Mouse (Mus musculus) stomach, embryonic 14.5 days (tissue): ENCODE measurements around the gene Prune2. TPM values are rescaled to one million over a fixed set of nuclear protein-coding genes. Genes with fewer than 3 reads are reported as not detected.

Experiments used
- ATAC-seq: fragments of 200-750 bp; cut with Nextera tagmentation; 2 replicates; pipeline ENCODE4 v1.8.0; 2017; ENCODE audit warnings: low read depth, moderate TSS enrichment; ENCODE audit not compliant: insufficient number of reproducible peaks, insufficient read depth, low FRiP score
- H3K27ac ChIP-seq: fragments of 300-500 bp; sonication (generic); 2 replicates; pipeline ENCODE4 v1.5.1; 2014; ENCODE audit warnings: mild to moderate bottlenecking, low read length, moderate library complexity, mixed read lengths
- H3K27me3 ChIP-seq: fragments of 300-500 bp; sonication (generic); 2 replicates; pipeline ENCODE4 v1.6.1; 2014; ENCODE audit warnings: low read length, control low read depth, mixed read lengths; ENCODE audit not compliant: control insufficient read depth, insufficient read depth
- H3K36me3 ChIP-seq: fragments of 300-500 bp; sonication (generic); 2 replicates; pipeline ENCODE4 v1.6.1; 2014; ENCODE audit warnings: mild to moderate bottlenecking, control low read depth, low read length, moderate library complexity, mixed read lengths; ENCODE audit not compliant: control insufficient read depth, insufficient read depth
- H3K4me1 ChIP-seq: fragments of 300-500 bp; sonication (generic); 2 replicates; pipeline ENCODE4 v1.6.1; 2014; ENCODE audit warnings: low read length, control low read depth, mixed read lengths; ENCODE audit not compliant: control insufficient read depth, insufficient read depth
- H3K4me2 ChIP-seq: fragments of 300-500 bp; sonication (generic); replicated peaks from 2 replicates; pipeline ENCODE4 v1.6.1; 2014; ENCODE audit warnings: low read depth, low read length, control low read depth
- H3K4me3 ChIP-seq: fragments of 300-500 bp; sonication (generic); 2 replicates; pipeline ENCODE4 v1.5.1; 2014; ENCODE audit warnings: low read depth, low read length, control low read depth
- H3K9ac ChIP-seq: fragments of 300-500 bp; sonication (generic); replicated peaks from 2 replicates; pipeline ENCODE4 v1.6.1; 2014; ENCODE audit warnings: low read depth, mild to moderate bottlenecking, control low read depth, low read length, moderate library complexity, mixed read lengths
- H3K9me3 ChIP-seq: fragments of 300-500 bp; sonication (generic); 2 replicates; pipeline ENCODE4 v1.6.1; 2016; ENCODE audit warnings: low read depth, low read length, control low read depth; ENCODE audit not compliant: control insufficient read depth
- WGBS: fragments of 180-500 bp; shearing (Covaris S2); extraction: QIAGEN DNeasy Blood & Tissue Kit; methylation state at CpG from one replicate; pipeline ENCODE4 v1.1.7; 2014; 5-methylcytosine and 5-hydroxymethylcytosine counted together
- polyA plus RNA-seq: library from polyadenylated mRNA; unstranded; fragments of >200 nt; fragmentation: Nextera tagmentation; extraction: Ambion mirVana; gene quantifications from 2 replicates; pipeline ENCODE4 v1.2.1, GENCODE M21; 2014

Prune2 gene
- polyA plus RNA-seq, 1 experiment from 2014 or later = 3.0 TPM

DNA sequence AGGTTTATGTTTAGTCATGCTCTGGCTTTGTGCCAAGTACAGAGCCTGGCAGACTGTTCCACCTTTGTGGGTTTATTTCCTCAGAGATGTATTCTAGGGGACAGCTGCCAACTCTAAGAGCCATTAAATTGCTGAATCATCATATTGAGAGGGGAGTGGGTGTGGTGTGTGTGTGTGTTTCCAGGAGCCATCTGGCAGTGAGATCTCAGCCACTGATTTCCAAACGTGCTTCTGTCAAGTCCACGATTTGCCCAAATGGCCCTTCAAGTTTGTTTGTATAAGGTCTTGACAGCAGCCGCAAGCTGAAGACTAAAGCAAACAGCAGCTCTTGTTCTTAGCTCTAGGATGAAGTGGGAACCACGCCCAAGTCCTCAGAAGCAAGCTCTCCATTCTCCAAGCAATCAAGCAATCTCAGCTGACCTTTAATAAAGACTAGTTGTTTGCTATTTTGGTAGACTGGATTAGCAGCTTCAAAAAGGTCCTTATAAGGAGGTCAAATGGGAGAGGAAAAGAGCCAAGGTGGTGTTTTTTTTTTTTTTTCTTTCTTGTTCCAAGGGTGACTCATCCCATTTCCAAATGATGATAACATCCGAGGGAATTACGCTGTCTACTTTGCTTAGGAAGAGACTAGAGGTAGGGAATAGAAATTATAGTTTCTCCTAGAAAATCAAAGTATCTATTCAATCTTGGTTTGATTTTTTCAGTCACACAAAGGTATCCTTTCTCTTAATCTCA, 55.5 kb downstream of the Prune2 start:
- no peak overlapping the region for H3K4me3 ChIP-seq
- H3K36me3 ChIP-seq = no peaks in the 10 kb centered on the region
- no peak overlapping the region for H3K27ac ChIP-seq
- no peak overlapping the region for H3K4me2 ChIP-seq
- WGBS = 9% methylated on average over 6 of the region's 6 CpGs
- H3K27me3 ChIP-seq = no peaks in the 10 kb centered on the region
- H3K9me3 ChIP-seq = no peaks in the 10 kb centered on the region
- ATAC-seq = peak; percentile 61; the same call in 1 of the 2 replicates
- no peak overlapping the region for H3K9ac ChIP-seq
- H3K4me1 ChIP-seq = no peaks in the 10 kb centered on the region

DNA sequence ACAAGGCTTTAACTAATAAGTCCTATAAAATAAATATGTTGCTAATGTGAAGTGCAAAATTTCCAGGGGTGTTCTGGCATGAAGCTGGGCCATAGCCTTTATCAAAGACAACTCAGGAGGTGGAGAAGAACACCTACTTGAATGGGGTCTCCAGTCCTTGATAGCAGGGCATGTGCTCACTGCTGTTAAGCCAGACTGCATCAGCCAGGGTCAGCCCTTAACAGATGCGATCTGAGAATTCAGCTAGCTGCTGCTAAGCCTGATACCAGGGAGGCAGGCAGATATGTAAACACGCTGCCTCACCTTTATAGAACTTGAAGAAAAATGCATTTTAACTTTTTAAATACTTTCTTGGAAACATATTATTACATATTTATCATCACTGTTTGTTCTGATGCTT, 57.2 kb downstream of the Prune2 start:
- H3K4me3 ChIP-seq = no peak overlapping the region
- whole genome bisulfite sequencing = 58% methylated on average over 2 of the region's 2 CpGs
- H3K36me3 ChIP-seq = no peaks in the 10 kb centered on the region
- no peak for ATAC-seq
- no peaks in the 10 kb centered on the region for H3K9me3 ChIP-seq
- no peaks in the 10 kb centered on the region for H3K27me3 ChIP-seq
- no peak overlapping the region for H3K4me2 ChIP-seq
- H3K27ac ChIP-seq = no peak overlapping the region
- H3K9ac ChIP-seq = no peak overlapping the region
- no peaks in the 10 kb centered on the region for H3K4me1 ChIP-seq

DNA sequence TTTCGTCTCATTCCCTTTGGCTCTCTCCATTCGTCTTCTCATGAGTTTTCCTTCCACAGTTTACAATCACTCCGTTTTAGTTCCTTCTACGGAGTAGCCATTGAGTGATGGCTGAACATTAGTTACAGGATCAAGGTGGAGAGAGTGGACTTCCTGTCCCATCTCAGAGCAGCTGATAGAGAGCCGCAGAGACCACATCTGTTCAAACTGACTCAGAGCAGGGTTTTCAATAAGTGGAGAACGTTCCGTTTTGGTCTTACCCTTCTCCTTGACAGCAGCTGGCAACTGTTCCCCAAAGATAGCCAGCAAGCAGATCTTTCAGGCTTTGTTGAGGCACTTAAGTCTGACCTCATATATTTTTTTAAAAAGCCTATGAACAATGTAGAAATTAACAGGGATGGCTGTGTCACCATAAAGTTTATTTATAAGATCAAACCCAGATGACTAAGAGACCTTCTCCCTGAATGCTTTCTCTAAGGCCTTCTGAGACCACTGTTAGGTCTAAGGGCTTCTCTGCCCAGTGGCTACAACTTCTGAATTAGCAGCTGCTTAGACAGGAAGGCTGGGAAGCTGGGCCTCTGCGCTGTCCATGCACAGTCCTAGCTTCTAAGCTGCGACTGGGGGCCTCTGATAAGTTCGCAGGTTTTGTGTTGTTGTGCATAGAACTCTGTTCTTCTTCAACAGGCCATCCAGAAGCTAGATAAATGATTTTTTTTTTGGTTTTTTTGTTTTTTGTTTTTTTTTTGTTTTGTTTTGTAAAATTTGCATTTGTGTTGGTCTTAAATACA, 58.6 kb downstream of the Prune2 start:
- no peak overlapping the region for H3K4me3 ChIP-seq
- no peaks in the 10 kb centered on the region for H3K27me3 ChIP-seq
- H3K9ac ChIP-seq = no peak overlapping the region
- WGBS = 58% methylated on average over 10 of the region's 10 CpGs
- no peak overlapping the region for H3K4me2 ChIP-seq
- no peak for ATAC-seq
- H3K27ac ChIP-seq = no peak overlapping the region
- H3K9me3 ChIP-seq = no peaks in the 10 kb centered on the region
- no peaks in the 10 kb centered on the region for H3K4me1 ChIP-seq
- H3K36me3 ChIP-seq = no peaks in the 10 kb centered on the region

DNA sequence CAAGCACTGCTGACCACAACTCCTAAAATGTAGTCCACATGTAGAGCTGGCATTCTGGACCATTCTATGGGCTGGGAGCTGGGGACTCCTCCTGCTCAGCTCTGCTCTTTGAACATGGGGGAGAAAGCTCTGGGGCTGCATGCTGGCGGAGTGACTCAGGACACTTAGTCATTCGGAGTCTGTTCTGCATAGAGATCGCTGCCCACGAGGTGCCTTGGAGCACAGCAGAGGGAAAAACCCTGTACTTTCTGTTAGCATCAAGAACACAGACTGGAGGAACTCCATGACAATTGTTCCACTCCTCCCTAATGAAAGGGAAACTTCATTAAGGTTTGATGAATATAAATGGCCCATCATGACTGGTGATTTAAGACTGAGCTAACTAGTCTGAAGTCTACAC, 68.8 kb downstream of the Prune2 start:
- H3K4me1 ChIP-seq = no peaks in the 10 kb centered on the region
- H3K36me3 ChIP-seq = no peaks in the 10 kb centered on the region
- 75% methylated on average over 4 of the region's 4 CpGs for WGBS
- ATAC-seq = no peak
- H3K4me3 ChIP-seq = no peak overlapping the region
- H3K27ac ChIP-seq = no peak overlapping the region
- no peak overlapping the region for H3K9ac ChIP-seq
- H3K4me2 ChIP-seq = no peak overlapping the region
- no peaks in the 10 kb centered on the region for H3K9me3 ChIP-seq
- H3K27me3 ChIP-seq = no peaks in the 10 kb centered on the region

DNA sequence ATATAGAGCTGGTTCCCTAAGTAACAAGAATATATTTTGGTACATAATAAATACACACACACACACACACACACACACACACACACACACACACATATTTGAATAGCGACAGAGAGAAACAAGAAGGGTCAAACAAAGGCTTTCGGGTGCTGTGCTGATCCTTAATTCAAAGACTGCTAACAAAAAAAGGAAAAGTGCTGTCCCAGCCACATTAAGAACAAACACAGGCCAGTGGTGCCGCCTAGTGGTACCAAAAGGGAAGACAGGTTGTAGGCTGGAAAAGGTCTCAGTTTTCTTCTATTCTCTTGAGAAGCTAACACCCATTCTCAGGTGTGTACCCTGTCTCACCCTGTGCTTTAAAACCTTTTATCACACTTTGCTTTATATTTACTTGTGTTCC, 74.4 kb downstream of the Prune2 start:
- Histone ChIP-seq H3K4me1 (no peaks in the 10 kb centered on the region), H3K4me2 (no peak overlapping the region), H3K9me3 (no peaks in the 10 kb centered on the region), H3K27me3 (no peaks in the 10 kb centered on the region), H3K36me3 (no peaks in the 10 kb centered on the region), H3K27ac (no peak overlapping the region), H3K4me3 (no peak overlapping the region), H3K9ac (no peak overlapping the region)
- no peak for ATAC-seq
- 0% methylated on average over 3 of the region's 3 CpGs for WGBS

DNA sequence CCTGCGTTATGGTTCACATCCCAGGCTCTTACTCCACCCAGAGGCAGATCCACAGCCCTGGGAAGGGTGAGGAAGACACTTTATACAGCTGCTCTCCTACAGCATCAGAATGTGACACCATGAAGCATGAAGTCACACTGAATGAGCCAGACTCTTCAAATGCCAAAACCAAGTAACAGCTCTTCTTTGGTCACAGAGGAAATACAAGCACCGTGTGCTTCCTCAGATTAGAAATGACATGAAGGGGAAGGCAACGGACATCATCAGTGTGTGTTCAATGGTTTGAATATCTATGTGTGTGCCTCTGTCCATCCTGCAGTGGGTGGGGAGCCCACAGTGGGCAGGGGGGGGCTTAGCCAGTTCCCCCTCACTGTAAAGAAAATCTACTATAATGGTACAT, 76.4 kb downstream of the Prune2 start:
- H3K4me2 ChIP-seq = no peak overlapping the region
- no peak overlapping the region for H3K4me3 ChIP-seq
- no peak overlapping the region for H3K27ac ChIP-seq
- no peaks in the 10 kb centered on the region for H3K9me3 ChIP-seq
- no peaks in the 10 kb centered on the region for H3K4me1 ChIP-seq
- no peaks in the 10 kb centered on the region for H3K27me3 ChIP-seq
- H3K9ac ChIP-seq = no peak overlapping the region
- H3K36me3 ChIP-seq = no peaks in the 10 kb centered on the region
- WGBS = 74% methylated on average over 3 of the region's 3 CpGs
- no peak for ATAC-seq

DNA sequence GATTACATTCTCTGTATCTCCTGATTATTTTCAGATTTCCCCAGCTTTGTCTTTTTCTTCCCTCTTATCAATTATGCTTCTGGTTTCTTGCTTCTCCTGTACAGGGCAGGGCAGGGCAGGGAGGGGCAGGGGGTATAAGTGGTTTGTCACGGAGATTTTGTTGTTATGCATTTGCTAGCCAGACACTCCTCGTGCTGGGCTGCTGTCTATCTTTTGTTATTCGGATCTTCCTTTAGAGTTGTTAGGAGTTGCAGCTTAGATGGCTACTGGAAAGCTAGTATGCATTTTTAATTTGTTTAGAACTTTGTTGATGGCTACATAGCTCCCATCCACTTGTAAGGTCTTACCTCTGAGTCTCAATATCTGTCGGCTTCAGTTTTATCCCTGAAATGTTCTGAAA, 91.0 kb downstream of the Prune2 start:
- Histone ChIP-seq H3K27me3 (no peaks in the 10 kb centered on the region), H3K9ac (no peak overlapping the region), H3K36me3 (no peaks in the 10 kb centered on the region), H3K4me2 (no peak overlapping the region), H3K27ac (no peak overlapping the region), H3K4me1 (no peaks in the 10 kb centered on the region), H3K4me3 (no peak overlapping the region), H3K9me3 (no peaks in the 10 kb centered on the region)
- no peak for ATAC-seq
- 83% methylated on average over 4 of the region's 4 CpGs for WGBS

DNA sequence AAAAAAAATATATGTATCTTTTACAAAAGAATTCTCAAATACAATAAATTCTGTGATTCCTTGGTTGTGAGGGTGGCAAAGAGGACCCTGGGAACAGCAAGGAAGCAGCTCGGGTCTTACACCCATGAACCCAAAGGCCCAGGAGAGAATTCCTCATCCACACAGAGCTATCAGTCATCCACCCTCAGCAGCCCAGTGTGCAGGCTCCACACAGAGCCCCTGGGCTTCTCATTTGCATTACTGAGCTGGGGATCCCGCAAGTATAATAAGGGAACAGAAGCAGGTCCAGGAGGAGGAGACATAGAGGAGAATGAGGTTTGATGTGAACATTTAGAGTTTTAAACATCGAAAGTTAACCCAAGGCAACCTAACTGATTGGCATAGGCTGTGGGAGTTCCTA, 100.0 kb downstream of the Prune2 start:
- Histone ChIP-seq H3K36me3 (no peaks in the 10 kb centered on the region), H3K9ac (no peak overlapping the region), H3K27me3 (no peaks in the 10 kb centered on the region), H3K4me3 (no peak overlapping the region), H3K4me1 (no peaks in the 10 kb centered on the region), H3K27ac (no peak overlapping the region), H3K9me3 (no peaks in the 10 kb centered on the region), H3K4me2 (no peak overlapping the region)
- no peak for ATAC-seq
- 68% methylated on average over 3 of the region's 3 CpGs for WGBS
